Mouse (Mus musculus): ENCODE data around the gene Gpbp1. TPM values are rescaled to one million over a fixed set of nuclear protein-coding genes. Genes with fewer than 3 reads are reported as not detected.

Gpbp1 gene
- polyA plus RNA-seq (2012; rRNA removed; ENCODE audit: low replicate concordance), result 1.2 and 4.0 TPM in 2 replicates

DNA sequence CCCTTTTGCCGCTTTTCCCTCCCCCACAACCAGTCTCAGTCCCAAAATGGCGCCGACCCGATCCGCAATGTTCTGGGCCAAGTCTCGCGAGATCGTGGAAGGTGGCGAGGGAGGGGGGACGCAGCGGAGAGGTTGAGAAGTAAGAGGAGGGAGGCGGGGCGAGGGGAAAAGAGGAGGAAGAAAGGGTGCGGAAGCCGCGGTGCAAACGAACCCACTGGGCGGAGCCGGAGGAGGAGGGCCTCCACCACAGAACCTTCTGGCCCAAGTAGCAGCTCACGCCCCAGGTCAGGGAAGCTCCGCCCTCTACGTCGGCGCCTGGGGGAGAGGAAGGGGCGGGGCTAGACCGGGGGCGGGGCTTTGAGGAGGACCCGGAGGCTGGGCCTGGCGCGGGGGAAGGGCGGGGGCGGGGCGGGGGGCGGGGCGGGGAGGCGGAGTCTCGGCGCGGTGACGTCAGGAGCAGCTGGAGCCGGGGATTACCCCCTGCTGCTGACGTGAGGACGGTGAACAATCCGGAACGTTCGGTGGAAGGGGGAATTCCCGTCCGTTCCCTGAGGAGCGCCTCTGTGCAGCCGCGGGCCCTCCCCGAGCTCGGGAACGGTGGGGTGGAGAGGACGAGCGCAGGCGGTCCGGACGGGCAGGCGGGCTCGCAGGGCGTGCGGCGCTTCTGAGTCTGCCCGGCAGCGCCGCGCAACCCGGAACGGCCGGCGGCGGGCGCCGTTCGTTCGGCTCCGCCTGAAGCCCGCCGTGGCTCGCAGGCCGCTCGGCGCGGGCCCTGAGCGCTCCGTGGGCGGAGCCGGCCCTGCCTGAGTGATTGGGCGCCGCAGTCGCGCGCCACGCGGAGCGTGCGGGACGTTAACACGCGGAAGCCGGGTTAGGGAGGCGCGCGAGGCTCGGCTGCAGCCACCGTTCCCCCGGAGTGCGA lies at the start of gene Gpbp1:
Gene Gpbp1, minus strand, starts transcription at position 310 of the 922 bp plus-strand sequence.

Other genes with a start within 250 kb of the Gpbp1 start
- gene Actbl2, start 235.1 kb downstream of the Gpbp1 start, polyA plus RNA-seq (2012; rRNA removed; ENCODE audit: low replicate concordance), result not detected in 2 replicates
- not detected in 2 replicates for gene Gm49496, start 59.8 kb upstream of the Gpbp1 start, polyA plus RNA-seq (2012; rRNA removed; ENCODE audit: low replicate concordance)
- not detected in 2 replicates for gene Gm10198, start 102.7 kb upstream of the Gpbp1 start, polyA plus RNA-seq (2012; rRNA removed; ENCODE audit: low replicate concordance)
- gene Mier3, start 190.9 kb upstream of the Gpbp1 start, polyA plus RNA-seq (2012; rRNA removed; ENCODE audit: low replicate concordance), result 3.7 and 6.4 TPM in 2 replicates